Mouse (Mus musculus) hematopoietic stem cell, adult 5-6 weeks (primary cell): Measurements from ENCODE around the gene Hdac11. TPM values are rescaled to one million over a fixed set of nuclear protein-coding genes. Genes with fewer than 3 reads are reported as not detected.
"Not testable (repeated sequence)": the region's sequence is repeated elsewhere in the genome, so short reads cannot be mapped to it uniquely, and the experiment has no call there.

Source experiments
- ATAC-seq, 2 experiments: fragments of 125-278 bp in 1 of 2; replicated peaks in 1 of 2; 2 replicates each; pipeline ENCODE4 v1.8.0; 2016 to 2017; ENCODE audit warnings: inconsistent platforms in 2 of 2, mild to moderate bottlenecking in 2 of 2, moderate number of reproducible peaks in 2 of 2, low read depth in 1 of 2, moderate TSS enrichment in 1 of 2; ENCODE audit not compliant: low FRiP score in 2 of 2, poor library complexity in 2 of 2, severe bottlenecking in 2 of 2, insufficient read depth in 1 of 2, low TSS enrichment in 1 of 2
- total RNA-seq: library from RNA; stranded (forward); fragments of 172-1452, 232-1000 nt; gene quantifications from 2 replicates; pipeline ENCODE4 v1.2.3, GENCODE M21; 2017

Hdac11 gene
- total RNA-seq, 1 experiment from 2014 or later: 6.4 TPM

- ATAC-seq: not testable (repeated sequence)
These were observed 55.7 kb downstream of the Hdac11 start, which contains the start of gene Fbln2 for GRCm38 (mm10) chr6:91212155-91212554. Gene Fbln2 (plus strand): TSS chr6:91212455.

- ATAC-seq: peak; percentile 44 to 56; a peak in 3 of 4 replicates
These were observed 56.1 kb downstream of the Hdac11 start for GRCm38 (mm10) chr6:91212571-91212970.

GRCm38 (mm10) chr6:91213287-91214218 lies 57.1 kb downstream of the Hdac11 start:
- no peak for ATAC-seq

GRCm38 (mm10) chr6:91215454-91215853 lies 59.0 kb downstream of the Hdac11 start:
- ATAC-seq: no peak

GRCm38 (mm10) chr6:91218445-91218844 lies 62.0 kb downstream of the Hdac11 start:
- ATAC-seq: no peak

- ATAC-seq: no peak
These were observed 62.4 kb downstream of the Hdac11 start for GRCm38 (mm10) chr6:91218871-91219270.

- no peak for ATAC-seq
These were observed 63.6 kb downstream of the Hdac11 start for GRCm38 (mm10) chr6:91220062-91220461.

- peak in 1 of 2 experiments; percentile 53; a peak in 1 of 4 replicates for ATAC-seq
These were observed 64.6 kb downstream of the Hdac11 start for GRCm38 (mm10) chr6:91221094-91221493.

- ATAC-seq: no peak
These were observed 66.4 kb downstream of the Hdac11 start for GRCm38 (mm10) chr6:91222694-91223346.

Other genes with a start within 250 kb of the Hdac11 start
- gene Iqsec1, start 168.0 kb upstream of the Hdac11 start, total RNA-seq: 15.4 and 18.2 TPM in 2 replicates
- gene Nup210, start 39.8 kb upstream of the Hdac11 start, total RNA-seq: 140 and 155 TPM in 2 replicates
- gene Fbln2, start 55.8 kb downstream of the Hdac11 start, total RNA-seq: not detected in 2 replicates